Mouse (Mus musculus): ENCODE measurements at regions not wholly inside any gene's neighbourhood (a gene's known extent, or its start where the extent isn't known, plus 50 kb on each side); places are given as distances from the start of the nearest gene placed in this dataset.
A peak's percentile ranks its signal among the peaks of the same experiment; 100 is the strongest.

- Histone ChIP-seq H3K27me3 (ENCODE audit: insufficient read depth, low read length) (no peaks in the 10 kb centered on the region), H3K4me2 (no peak overlapping the region), H3K36me3 (ENCODE audit: insufficient read depth) (no peaks in the 10 kb centered on the region), H3K4me3 (ENCODE audit: low read depth, low read length) (no peak overlapping the region), H3K27ac (ENCODE audit: low read depth) (peak overlapping the region; percentile 48; the same call in 1 of the 2 replicates), H3K9ac (no peak overlapping the region), H3K4me1 (ENCODE audit: insufficient read depth) (no peaks in the 10 kb centered on the region), H3K9me3 (ENCODE audit: low read depth, low read length) (no peaks in the 10 kb centered on the region)
- 42% methylated on average over 3 of the region's 3 CpGs for WGBS
- TF ChIP-seq CTCF (IDR thresholded peaks at IDR 0.05; ENCODE audit: low read depth) = no peak
- ATAC-seq (ENCODE audit: insufficient read depth) (peak; percentile 38), DNase-seq (peak; percentile 80)
These were observed 220.3 kb upstream of the Cdh5 start for GRCm38 (mm10) chr8:103881146-103881486.

GRCm38 (mm10) chr8:103884873-103885780 is 216.3 kb upstream of the Cdh5 start:
- Histone ChIP-seq H3K27ac (ENCODE audit: low read depth) (no peak overlapping the region), H3K4me1 (ENCODE audit: insufficient read depth) (no peaks in the 10 kb centered on the region), H3K4me3 (ENCODE audit: low read depth, low read length) (no peak overlapping the region), H3K9ac (no peak overlapping the region), H3K27me3 (ENCODE audit: insufficient read depth, low read length) (no peaks in the 10 kb centered on the region), H3K9me3 (ENCODE audit: low read depth, low read length) (no peaks in the 10 kb centered on the region), H3K4me2 (no peak overlapping the region), H3K36me3 (ENCODE audit: insufficient read depth) (no peaks in the 10 kb centered on the region)
- TF ChIP-seq CTCF (IDR thresholded peaks at IDR 0.05; ENCODE audit: low read depth) = no peak
- ATAC-seq (ENCODE audit: insufficient read depth) = no peak
- DNase-seq = no peak
- 88% methylated on average over 12 of the region's 12 CpGs for WGBS

DNA sequence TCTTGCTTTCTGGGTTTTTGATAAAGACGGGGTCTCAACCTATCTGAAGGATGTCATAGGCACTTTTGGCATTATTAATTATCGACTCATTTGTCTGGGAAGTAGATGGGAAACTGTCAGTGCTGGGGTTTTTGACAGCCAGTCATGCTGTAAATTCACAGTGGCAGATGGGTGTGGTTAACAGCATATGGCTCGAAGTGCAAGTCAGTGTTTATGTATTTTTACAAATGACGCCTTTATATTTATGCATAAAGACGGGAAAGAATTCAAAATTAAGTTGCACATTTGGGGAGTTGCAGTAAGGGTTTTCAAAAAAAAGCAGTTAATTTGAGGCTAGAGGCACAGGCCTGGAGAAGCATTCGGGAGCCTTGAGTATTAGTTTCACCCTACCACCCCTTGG is 206.8 kb upstream of the Cdh5 start:
- H3K27me3 ChIP-seq (ENCODE audit: insufficient read depth, low read length) = no peaks in the 10 kb centered on the region
- ATAC-seq (ENCODE audit: insufficient read depth) (no peak), DNase-seq (no peak)
- TF ChIP-seq CTCF (IDR thresholded peaks at IDR 0.05; ENCODE audit: low read depth) = no peak
- no peak overlapping the region for H3K4me2 ChIP-seq
- H3K9me3 ChIP-seq (ENCODE audit: low read depth, low read length) = no peaks in the 10 kb centered on the region
- H3K9ac ChIP-seq = no peak overlapping the region
- no peaks in the 10 kb centered on the region for H3K4me1 ChIP-seq (ENCODE audit: insufficient read depth)
- 66% methylated on average over 6 of the region's 6 CpGs for WGBS
- H3K4me3 ChIP-seq (ENCODE audit: low read depth, low read length) = no peak overlapping the region
- H3K36me3 ChIP-seq (ENCODE audit: insufficient read depth) = no peaks in the 10 kb centered on the region
- H3K27ac ChIP-seq (ENCODE audit: low read depth) = no peak overlapping the region

DNA sequence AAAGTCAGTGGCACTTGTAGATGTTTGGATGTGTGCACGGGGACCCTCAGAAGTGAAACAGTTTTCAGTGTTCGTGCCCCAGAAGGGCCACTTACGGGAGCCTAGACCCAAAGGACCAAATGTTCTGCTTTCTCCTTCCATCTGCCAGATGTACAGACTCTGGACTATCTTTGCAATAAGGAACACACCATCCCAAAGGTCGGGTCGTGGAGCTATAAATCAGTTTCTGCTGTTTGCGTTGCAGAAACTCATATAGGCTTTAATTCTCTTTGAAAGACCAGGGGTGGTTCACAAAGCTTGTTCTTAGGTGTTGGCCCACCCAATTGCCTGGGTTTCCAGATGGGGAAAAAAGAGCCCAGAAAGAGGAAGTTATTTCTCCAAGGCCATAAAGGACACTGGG is 206.3 kb upstream of the Cdh5 start:
- Histone ChIP-seq H3K4me2 (no peak overlapping the region), H3K4me1 (ENCODE audit: insufficient read depth) (no peaks in the 10 kb centered on the region), H3K9me3 (ENCODE audit: low read depth, low read length) (no peaks in the 10 kb centered on the region), H3K36me3 (ENCODE audit: insufficient read depth) (no peaks in the 10 kb centered on the region), H3K4me3 (ENCODE audit: low read depth, low read length) (no peak overlapping the region), H3K27me3 (ENCODE audit: insufficient read depth, low read length) (no peaks in the 10 kb centered on the region), H3K9ac (no peak overlapping the region), H3K27ac (ENCODE audit: low read depth) (no peak overlapping the region)
- DNase-seq (no peak), ATAC-seq (ENCODE audit: insufficient read depth) (no peak)
- WGBS = 71% methylated on average over 6 of the region's 6 CpGs
- no peak for TF ChIP-seq CTCF (IDR thresholded peaks at IDR 0.05; ENCODE audit: low read depth)

GRCm38 (mm10) chr8:103897463-103897862 is 204.0 kb upstream of the Cdh5 start:
- 75% methylated on average over 7 of the region's 7 CpGs for WGBS
- DNase-seq (no peak), ATAC-seq (ENCODE audit: insufficient read depth) (no peak)
- TF ChIP-seq CTCF (IDR thresholded peaks at IDR 0.05; ENCODE audit: low read depth) = no peak
- Histone ChIP-seq H3K36me3 (ENCODE audit: insufficient read depth) (no peaks in the 10 kb centered on the region), H3K9ac (no peak overlapping the region), H3K4me2 (no peak overlapping the region), H3K27ac (ENCODE audit: low read depth) (no peak overlapping the region), H3K9me3 (ENCODE audit: low read depth, low read length) (no peaks in the 10 kb centered on the region), H3K4me1 (ENCODE audit: insufficient read depth) (no peaks in the 10 kb centered on the region), H3K27me3 (ENCODE audit: insufficient read depth, low read length) (no peaks in the 10 kb centered on the region), H3K4me3 (ENCODE audit: low read depth, low read length) (no peak overlapping the region)

DNA sequence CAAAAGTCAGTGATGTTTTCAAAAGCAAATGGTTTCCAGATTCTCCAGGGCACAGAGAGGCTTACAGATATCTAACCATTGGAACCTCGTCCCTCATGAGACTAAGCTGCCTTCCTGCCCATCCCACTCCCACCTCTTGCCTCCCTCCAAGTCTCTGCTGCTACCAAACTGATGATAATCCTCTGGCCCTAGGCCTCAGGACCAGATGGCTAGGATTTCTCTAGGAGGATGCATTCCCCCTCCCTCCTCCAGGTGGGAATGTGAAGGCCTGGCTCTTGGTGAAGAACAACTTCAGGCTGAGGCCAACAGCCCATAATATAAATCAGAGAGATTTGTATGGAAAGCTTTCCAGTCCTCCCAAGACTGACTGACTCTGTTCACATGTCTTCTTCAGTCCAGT is 198.9 kb upstream of the Cdh5 start:
- no peak for DNase-seq
- no peak for ATAC-seq (ENCODE audit: insufficient read depth)
- Histone ChIP-seq H3K4me1 (ENCODE audit: insufficient read depth) (no peaks in the 10 kb centered on the region; the same call in 1 of the 2 replicates), H3K27ac (ENCODE audit: low read depth) (no peak overlapping the region), H3K9me3 (ENCODE audit: low read depth, low read length) (peaks cover 3% of the 10 kb centered on the region; the same call in 1 of the 2 replicates), H3K36me3 (ENCODE audit: insufficient read depth) (no peaks in the 10 kb centered on the region), H3K4me2 (no peak overlapping the region), H3K27me3 (ENCODE audit: insufficient read depth, low read length) (no peaks in the 10 kb centered on the region), H3K4me3 (ENCODE audit: low read depth, low read length) (no peak overlapping the region), H3K9ac (no peak overlapping the region)
- no peak for TF ChIP-seq CTCF (IDR thresholded peaks at IDR 0.05; ENCODE audit: low read depth)
- WGBS = 81% methylated on average over 1 of the region's 1 CpGs

DNA sequence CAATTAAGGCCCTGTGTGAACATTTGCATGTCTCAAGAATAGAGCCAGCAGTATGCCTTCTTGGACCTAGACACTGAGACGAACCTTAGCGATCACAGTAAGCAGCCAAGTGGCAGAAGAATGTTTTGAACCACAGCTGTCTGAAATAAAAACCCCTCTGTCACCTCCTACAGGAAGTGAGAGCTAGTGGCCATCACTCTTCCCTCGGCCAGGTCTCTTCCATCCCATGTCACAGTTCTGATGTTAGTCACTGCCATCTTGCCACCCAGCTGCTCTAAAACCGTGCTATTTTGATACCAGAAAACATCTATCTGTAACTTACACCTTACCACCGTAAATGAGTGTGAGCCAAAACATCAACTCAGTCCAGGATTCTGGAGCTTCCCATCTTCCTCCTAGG is 197.8 kb upstream of the Cdh5 start:
- H3K4me1 ChIP-seq (ENCODE audit: insufficient read depth) = no peaks in the 10 kb centered on the region; the same call in 1 of the 2 replicates
- no peak overlapping the region for H3K9ac ChIP-seq
- peaks cover 3% of the 10 kb centered on the region; the same call in 1 of the 2 replicates for H3K9me3 ChIP-seq (ENCODE audit: low read depth, low read length)
- no peaks in the 10 kb centered on the region for H3K27me3 ChIP-seq (ENCODE audit: insufficient read depth, low read length)
- no peak overlapping the region for H3K27ac ChIP-seq (ENCODE audit: low read depth)
- WGBS = 71% methylated on average over 5 of the region's 5 CpGs
- ATAC-seq (ENCODE audit: insufficient read depth) = no peak
- DNase-seq = no peak
- no peak for TF ChIP-seq CTCF (IDR thresholded peaks at IDR 0.05; ENCODE audit: low read depth)
- no peak overlapping the region for H3K4me3 ChIP-seq (ENCODE audit: low read depth, low read length)
- no peak overlapping the region for H3K4me2 ChIP-seq
- H3K36me3 ChIP-seq (ENCODE audit: insufficient read depth) = no peaks in the 10 kb centered on the region
